Comparison of ENCODE assay signal across 16 mouse cellular contexts in the genomic region with DNA sequence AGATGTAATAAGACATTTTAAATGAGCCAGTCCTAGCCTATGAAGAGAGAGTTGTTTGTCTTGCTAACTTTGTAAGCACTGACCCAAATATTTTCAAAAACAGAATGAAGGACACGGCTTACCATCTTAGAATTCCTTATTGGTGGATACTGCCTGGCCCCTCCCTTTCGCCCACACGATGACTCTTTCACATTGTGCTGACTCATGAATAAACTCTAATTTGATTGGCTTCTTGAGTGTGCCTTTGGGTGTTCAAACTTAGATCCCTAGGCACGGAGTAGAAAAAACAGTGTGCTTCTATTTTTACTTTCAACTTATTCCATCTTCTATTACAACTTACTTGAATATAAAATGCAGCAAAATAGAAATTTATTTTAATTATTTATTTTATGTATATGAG.
"Had no signal": no experiment of that assay in that cellular context is flagged by ENCODE, and none has a peak within 500 bp of the region (broad histone marks: within the 10 kb centered on the region; RNA-seq: fewer than 3 reads in every experiment).

No protein-coding gene starts in this region.

- H3K4me3 ChIP-seq: neural tube, embryonic 13.5 days; neural tube, embryonic 15.5 days; stomach, embryonic 15.5 days had no signal

- H3K9ac ChIP-seq: neural tube, embryonic 13.5 days; neural tube, embryonic 15.5 days; stomach, embryonic 15.5 days had no signal

- H3K27me3 ChIP-seq: neural tube, embryonic 13.5 days; neural tube, embryonic 15.5 days; stomach, embryonic 15.5 days had no signal

- H3K27ac ChIP-seq: neural tube, embryonic 13.5 days; neural tube, embryonic 15.5 days; stomach, embryonic 15.5 days; stomach, postnatal 0 days had no signal

- H3K36me3 ChIP-seq: neural tube, embryonic 13.5 days; neural tube, embryonic 15.5 days; stomach, embryonic 15.5 days had no signal

- DNase-seq: retina, postnatal 1 day; right cerebral cortex, adult 18-20 months; right cerebral cortex, postnatal 14 days; right cerebral cortex, postnatal 25 days; right cerebral cortex, postnatal 4 days; spleen, adult 18-20 months; thymus, adult 18-20 months; thymus, adult 2 months; thymus, postnatal 14 days; thymus, postnatal 25 days; thymus, postnatal 36 days; thymus, postnatal 4 days had no signal

- H3K9me3 ChIP-seq: neural tube, embryonic 15.5 days; stomach, embryonic 15.5 days had no signal

- H3K4me2 ChIP-seq: neural tube, embryonic 13.5 days; neural tube, embryonic 15.5 days; stomach, embryonic 15.5 days had no signal

- H3K4me1 ChIP-seq: neural tube, embryonic 13.5 days; neural tube, embryonic 15.5 days; stomach, embryonic 15.5 days had no signal
